Mouse (Mus musculus): ENCODE data around the gene Cwh43.

- no peak for TF ChIP-seq POLR2A (IDR thresholded peaks at IDR 0.05; ENCODE audit: borderline replicate concordance, extremely low read depth, low read depth, low read length)
- no peak for TF ChIP-seq CTCF (IDR thresholded peaks at IDR 0.05; ENCODE audit: insufficient read depth, low read length)
These were observed 2.4 kb upstream of the Cwh43 start for GRCm38 (mm10) chr5:73403311-73404068.
